Mouse (Mus musculus) kidney, adult 2 months (tissue): ENCODE results near the gene Dact3.

Experiments
- CTCF ChIP-seq: fragments of 200-500 bp; conservative IDR thresholded peaks from 2 replicates; pipeline ENCODE4 v1.5.1; 2011; ENCODE audit warnings: low read depth, mild to moderate bottlenecking, control low read depth, low read length, moderate library complexity, mixed read lengths; ENCODE audit not compliant: insufficient read depth, insufficient read length
- POLR2A ChIP-seq: fragments of 200-500 bp; IDR thresholded peaks from one replicate; pipeline ENCODE4 v1.6.1; 2011; ENCODE audit warnings: low read depth, low read length, control low read depth

- no peak for TF ChIP-seq POLR2A
- TF ChIP-seq CTCF: no peak
Measured at GRCm38 (mm10) chr7:16907842-16908241, 32.7 kb downstream of the Dact3 start.
